Mouse (Mus musculus) lung, adult 2 months (tissue): ENCODE results near the gene Zfhx2. TPM values are rescaled to one million over a fixed set of nuclear protein-coding genes. Genes with fewer than 3 reads are reported as not detected.

Experiments used
- DNase-seq: peaks from one replicate; pipeline ENCODE4 v3.0.0; 2022
- H3K4me1 ChIP-seq: fragments of 200-500 bp; 2 replicates; pipeline ENCODE4 v1.6.1; 2011; ENCODE audit warnings: low read length; ENCODE audit not compliant: control insufficient read depth, insufficient read depth
- H3K4me3 ChIP-seq: fragments of 200-500 bp; replicated peaks from 2 replicates; pipeline ENCODE3; 2011; ENCODE audit warnings: low read depth, mild to moderate bottlenecking, control low read depth, low read length; ENCODE audit errors: extremely low read depth
- CTCF ChIP-seq: fragments of 200-500 bp; IDR thresholded peaks from 2 replicates; pipeline ENCODE4 v1.5.1; 2011; ENCODE audit warnings: mild to moderate bottlenecking, low read length, control low read depth; ENCODE audit not compliant: insufficient read depth
- POLR2A ChIP-seq: fragments of 200-500 bp; IDR thresholded peaks from 2 replicates; pipeline ENCODE4 v1.6.1; 2011; ENCODE audit warnings: low read depth, mild to moderate bottlenecking, control low read depth, low read length, borderline replicate concordance; ENCODE audit errors: extremely low read depth
- whole genome bisulfite sequencing: fragments of 180-500 bp; shearing (Covaris S2); methylation state at CpG from one replicate; pipeline ENCODE4 v1.1.7; 2018; 5-methylcytosine and 5-hydroxymethylcytosine counted together
- polyA plus RNA-seq: library from polyadenylated mRNA; depleted of rRNA; stranded (reverse); fragments of >200 nt; gene quantifications from 2 replicates; pipeline ENCODE4 v1.2.3, GENCODE M21; 2012

Gene Zfhx2
- polyA plus RNA-seq, 1 experiment, result 2.3 TPM

DNA sequence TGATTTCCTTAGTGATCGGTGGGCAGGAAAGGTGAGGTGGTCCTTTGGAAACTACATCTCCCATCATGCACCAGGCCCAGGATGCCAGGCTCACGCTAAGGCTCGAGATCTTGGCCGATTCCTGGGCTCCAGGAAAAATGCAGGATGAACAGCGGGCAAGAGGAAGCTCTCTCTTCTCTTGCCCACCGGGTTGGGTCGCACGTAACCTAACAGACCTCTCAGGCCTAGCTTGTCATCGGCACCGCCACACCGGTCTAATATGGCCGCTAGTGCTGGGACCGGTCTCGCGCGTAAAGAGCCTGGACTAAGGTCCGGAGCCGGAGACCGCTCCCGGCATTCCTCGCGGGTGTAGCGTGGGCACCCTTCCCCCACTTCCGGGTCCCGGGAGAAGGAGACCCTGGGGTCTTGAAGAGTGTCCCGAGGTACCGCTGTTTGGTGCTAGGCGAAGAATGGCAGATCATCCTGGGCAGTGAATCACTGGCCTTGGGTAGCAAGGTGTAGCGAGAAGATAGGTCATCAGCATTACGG, 2.6 kb upstream of the Zfhx2 start, which contains the start of gene Thtpa:
TSS of gene Thtpa (plus strand) at position 81 of the 528 bp plus-strand sequence.
- 1% methylated on average over 30 of the region's 30 CpGs for WGBS
- DNase-seq, result peak; percentile 84
- peak within 1 kb of the TSS; percentile 87 for H3K4me3 ChIP-seq
- TF ChIP-seq CTCF, result no peak
- peak; percentile 34; the same call in 1 of the 2 replicates for TF ChIP-seq POLR2A
- peaks cover 2% of the 10 kb centered on the region for H3K4me1 ChIP-seq

GRCm38 (mm10) chr14:55093927-55094326, 1.8 kb upstream of the Zfhx2 start:
- DNase-seq, result no peak
- WGBS, result 43% methylated on average over 6 of the region's 6 CpGs
- H3K4me1 ChIP-seq, result peaks cover 2% of the 10 kb centered on the region
- TF ChIP-seq CTCF, result no peak
- no peak for TF ChIP-seq POLR2A
- no peak overlapping the region for H3K4me3 ChIP-seq

DNA sequence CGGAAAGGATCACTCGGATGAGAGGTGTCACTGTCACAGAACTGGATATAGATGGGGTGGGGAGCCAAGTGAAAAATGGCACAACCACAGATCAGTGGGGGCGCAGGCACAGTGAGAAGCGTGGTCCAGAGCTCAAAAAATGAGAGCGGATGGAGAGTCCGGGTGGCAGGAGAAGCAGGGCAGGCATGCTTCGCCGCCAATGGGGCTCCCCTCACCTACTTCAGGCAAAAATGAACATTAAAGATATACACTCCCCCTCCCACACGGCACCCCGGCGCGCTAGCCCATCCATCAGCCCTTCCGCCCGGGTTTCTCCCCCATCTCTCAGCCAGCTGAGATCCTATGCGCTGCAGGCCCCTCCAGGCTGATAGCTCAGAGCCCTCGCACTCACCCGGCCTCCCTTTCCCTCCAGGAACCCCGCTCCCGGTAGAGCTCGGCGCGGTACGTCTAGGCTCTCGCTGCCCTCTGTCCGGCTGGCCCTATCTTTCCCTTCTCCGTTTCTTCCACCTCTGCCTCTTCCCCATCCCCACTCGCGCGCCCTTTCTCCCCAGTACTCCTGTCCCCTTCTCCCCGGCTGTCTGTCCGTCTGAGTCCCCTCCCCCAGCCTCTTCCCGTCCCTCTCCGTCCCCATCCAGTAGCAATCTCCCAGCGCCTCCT, 787 bp downstream of the Zfhx2 start:
- WGBS, result 11% methylated on average over 34 of the region's 34 CpGs
- Histone ChIP-seq H3K4me1 (peaks cover 2% of the 10 kb centered on the region; the same call in 1 of the 2 replicates), H3K4me3 (peak overlapping the region; percentile 93)
- peak; percentile 34 for DNase-seq
- no peak for TF ChIP-seq POLR2A
- TF ChIP-seq CTCF, result no peak

DNA sequence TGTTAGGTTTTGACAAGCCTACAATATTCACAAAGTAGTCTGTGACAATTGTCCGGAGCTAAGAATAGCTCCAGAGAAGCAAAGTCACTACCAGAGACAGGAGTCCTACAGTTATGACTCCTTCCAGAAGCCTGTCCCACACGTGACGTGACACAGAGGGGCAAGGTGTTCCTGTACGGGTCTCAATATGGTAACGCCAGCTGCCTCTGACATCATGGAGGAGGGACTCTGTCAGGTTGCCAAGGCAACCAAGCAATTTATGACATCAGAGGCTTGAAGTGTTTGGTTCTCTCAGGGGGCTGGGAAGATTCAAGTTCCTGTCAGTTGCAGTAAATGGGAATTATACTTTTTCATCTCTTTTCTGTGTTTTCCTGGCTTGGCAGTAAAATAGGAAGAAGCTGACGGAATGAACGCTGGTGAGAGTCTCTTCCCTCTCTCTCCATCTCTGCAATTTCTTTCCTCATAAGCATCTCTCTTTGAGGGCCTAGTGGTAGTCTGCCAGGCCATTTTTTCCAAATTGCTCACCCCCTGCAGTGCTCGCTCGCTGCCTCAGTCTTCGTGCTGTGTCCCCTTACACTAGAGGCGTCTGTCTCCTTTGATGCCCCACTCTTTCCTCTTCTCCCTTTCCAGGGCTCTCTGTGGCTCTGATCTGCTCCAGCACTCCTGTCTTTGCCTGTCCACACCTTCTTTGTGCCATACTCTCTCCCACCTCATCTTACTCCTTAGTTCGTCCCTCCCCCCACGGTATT, 2.8 kb downstream of the Zfhx2 start:
- 62% methylated on average over 13 of the region's 13 CpGs for WGBS
- DNase-seq, result no peak
- Histone ChIP-seq H3K4me3 (no peak overlapping the region), H3K4me1 (no peaks in the 10 kb centered on the region; the same call in 1 of the 2 replicates)
- no peak for TF ChIP-seq CTCF
- no peak for TF ChIP-seq POLR2A

DNA sequence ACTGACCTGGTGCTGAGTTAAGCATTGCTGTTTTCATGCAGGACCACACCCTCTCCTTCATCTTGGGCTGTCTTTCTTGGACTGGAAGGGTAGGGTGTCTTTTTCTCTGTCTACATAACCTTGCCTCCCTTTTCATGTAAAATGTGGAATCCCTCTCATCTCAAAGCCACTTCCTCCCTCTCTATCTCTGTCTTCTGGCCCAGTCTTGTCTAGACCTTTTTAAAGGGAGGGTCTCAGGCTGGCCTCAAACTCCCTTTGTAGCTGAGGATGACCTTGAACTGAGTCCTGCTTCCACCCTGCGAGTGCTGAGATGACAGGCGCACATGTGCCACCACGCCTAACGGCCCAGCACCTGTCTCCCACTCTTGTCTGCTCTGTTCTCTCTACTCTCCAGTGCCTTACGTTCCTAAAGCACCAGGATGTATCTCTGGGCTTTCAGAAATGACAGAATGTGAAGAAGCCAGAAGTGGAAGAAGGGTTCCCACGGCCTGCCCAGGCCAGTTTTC, 6.1 kb downstream of the Zfhx2 start:
- TF ChIP-seq POLR2A (no peak), CTCF (no peak)
- H3K4me3 ChIP-seq, result no peak overlapping the region
- DNase-seq, result no peak
- 91% methylated on average over 6 of the region's 6 CpGs for WGBS
- H3K4me1 ChIP-seq, result no peaks in the 10 kb centered on the region; the same call in 1 of the 2 replicates

DNA sequence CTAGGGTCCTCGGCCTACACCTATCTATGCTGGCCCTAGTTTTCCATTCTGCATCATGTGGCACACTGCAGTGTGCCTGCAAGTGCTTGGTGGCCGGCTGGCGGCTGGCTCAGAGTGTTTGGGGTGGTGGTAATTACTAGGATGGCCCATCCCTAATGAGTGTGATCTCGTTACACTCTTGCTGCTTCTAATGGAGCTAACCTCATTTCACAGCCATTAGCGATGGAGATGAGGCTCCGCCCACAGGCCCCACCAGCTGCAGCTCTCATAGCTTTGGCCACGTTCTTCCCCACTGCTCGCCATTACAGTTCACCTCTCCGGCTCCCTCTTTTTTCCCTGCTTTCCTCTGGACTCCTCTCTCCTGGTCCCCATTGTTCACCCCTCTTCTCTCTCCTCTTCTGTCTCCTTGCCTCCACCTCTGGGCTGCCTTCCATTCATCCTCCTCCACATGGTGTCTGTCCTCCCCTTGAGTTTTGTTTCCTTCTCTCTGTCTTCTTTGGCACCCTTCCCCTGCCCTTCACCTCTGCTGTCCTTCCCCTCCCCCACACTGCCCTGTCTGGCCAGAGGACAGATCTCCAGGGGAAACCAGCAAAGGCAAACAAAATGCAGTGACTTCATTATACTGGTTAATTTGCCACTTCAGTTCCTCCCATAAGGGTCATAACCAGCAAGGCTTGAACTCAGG, 6.7 kb downstream of the Zfhx2 start:
- 74% methylated on average over 9 of the region's 9 CpGs for WGBS
- DNase-seq, result no peak
- no peak overlapping the region for H3K4me3 ChIP-seq
- TF ChIP-seq POLR2A, result no peak
- TF ChIP-seq CTCF, result no peak
- no peaks in the 10 kb centered on the region for H3K4me1 ChIP-seq

- no peak for DNase-seq
- H3K4me3 ChIP-seq, result no peak overlapping the region
- TF ChIP-seq POLR2A, result no peak
- no peak for TF ChIP-seq CTCF
- 64% methylated on average over 6 of the region's 6 CpGs for WGBS
- no peaks in the 10 kb centered on the region for H3K4me1 ChIP-seq
These were observed 8.6 kb downstream of the Zfhx2 start for GRCm38 (mm10) chr14:55083481-55083880.

- no peak overlapping the region for H3K4me3 ChIP-seq
- 42% methylated on average over 5 of the region's 5 CpGs for WGBS
- TF ChIP-seq CTCF (no peak), POLR2A (no peak)
- no peak for DNase-seq
- no peaks in the 10 kb centered on the region for H3K4me1 ChIP-seq
These were observed 11.0 kb downstream of the Zfhx2 start for GRCm38 (mm10) chr14:55081105-55081504.
